Mouse (Mus musculus): ENCODE measurements around the gene Tmem240. TPM values are rescaled to one million over a fixed set of nuclear protein-coding genes. Genes with fewer than 3 reads are reported as not detected.
"Not testable (repeated sequence)": the region's sequence is repeated elsewhere in the genome, so short reads cannot be mapped to it uniquely, and the experiment has no call there.

Tmem240 gene
- total RNA-seq (2015; ENCODE audit: low replicate concordance) (not detected in 2 replicates), total RNA-seq (2017; ENCODE audit: low replicate concordance) (not detected in 2 replicates)

GRCm38 (mm10) chr4:155734350-155734941 lies at the start of gene Tmem240:
Gene Tmem240, plus strand, starts transcription at chr4:155734800.
- peak; percentile 89 for ATAC-seq (replicated peaks; ENCODE audit: low FRiP score, poor library complexity, severe bottlenecking)

- not testable (repeated sequence) for ATAC-seq (replicated peaks; ENCODE audit: low FRiP score, poor library complexity, severe bottlenecking)
Measured at GRCm38 (mm10) chr4:155687764-155688163, 46.8 kb upstream of the Tmem240 start.

- ATAC-seq (replicated peaks; ENCODE audit: low FRiP score, poor library complexity, severe bottlenecking): no peak
Measured at GRCm38 (mm10) chr4:155690571-155691375, 43.8 kb upstream of the Tmem240 start.

GRCm38 (mm10) chr4:155692421-155692820 lies 42.2 kb upstream of the Tmem240 start:
- no peak for ATAC-seq (replicated peaks; ENCODE audit: low FRiP score, poor library complexity, severe bottlenecking)

GRCm38 (mm10) chr4:155694111-155694481 lies 40.5 kb upstream of the Tmem240 start, which contains the start of gene Fndc10:
Gene Fndc10, plus strand, starts transcription at chr4:155694342.
- no peak for ATAC-seq (replicated peaks; ENCODE audit: low FRiP score, poor library complexity, severe bottlenecking)

- ATAC-seq (replicated peaks; ENCODE audit: low FRiP score, poor library complexity, severe bottlenecking): no peak
Measured at GRCm38 (mm10) chr4:155694482-155695401, 39.9 kb upstream of the Tmem240 start.

- no peak for ATAC-seq (replicated peaks; ENCODE audit: low FRiP score, poor library complexity, severe bottlenecking)
Measured at GRCm38 (mm10) chr4:155695531-155696062, 39.0 kb upstream of the Tmem240 start.

- no peak for ATAC-seq (replicated peaks; ENCODE audit: low FRiP score, poor library complexity, severe bottlenecking)
Measured at GRCm38 (mm10) chr4:155696261-155697255, 38.0 kb upstream of the Tmem240 start.

- ATAC-seq (replicated peaks; ENCODE audit: low FRiP score, poor library complexity, severe bottlenecking): no peak
Measured at GRCm38 (mm10) chr4:155700425-155700824, 34.2 kb upstream of the Tmem240 start.

- no peak for ATAC-seq (replicated peaks; ENCODE audit: low FRiP score, poor library complexity, severe bottlenecking)
Measured at GRCm38 (mm10) chr4:155703425-155703929, 31.1 kb upstream of the Tmem240 start.

GRCm38 (mm10) chr4:155704721-155705591 lies 29.6 kb upstream of the Tmem240 start, which contains the start of gene Ssu72:
Gene Ssu72, plus strand, starts transcription at chr4:155704800.
- peak; percentile 92 for ATAC-seq (replicated peaks; ENCODE audit: low FRiP score, poor library complexity, severe bottlenecking)

GRCm38 (mm10) chr4:155705592-155705929 lies 29.0 kb upstream of the Tmem240 start:
- peak; percentile 61 for ATAC-seq (replicated peaks; ENCODE audit: low FRiP score, poor library complexity, severe bottlenecking)

GRCm38 (mm10) chr4:155708582-155708981 lies 26.0 kb upstream of the Tmem240 start:
- no peak for ATAC-seq (replicated peaks; ENCODE audit: low FRiP score, poor library complexity, severe bottlenecking)

GRCm38 (mm10) chr4:155708988-155709387 lies 25.6 kb upstream of the Tmem240 start:
- ATAC-seq (replicated peaks; ENCODE audit: low FRiP score, poor library complexity, severe bottlenecking): no peak

- no peak for ATAC-seq (replicated peaks; ENCODE audit: low FRiP score, poor library complexity, severe bottlenecking)
Measured at GRCm38 (mm10) chr4:155710521-155711252, 23.9 kb upstream of the Tmem240 start.

GRCm38 (mm10) chr4:155721668-155722083 lies 12.9 kb upstream of the Tmem240 start:
- ATAC-seq (replicated peaks; ENCODE audit: low FRiP score, poor library complexity, severe bottlenecking): 0 out of 2 replicates have a peak, but pooled peaks have one; percentile 55

GRCm38 (mm10) chr4:155727993-155728392 lies 6.6 kb upstream of the Tmem240 start:
- ATAC-seq (replicated peaks; ENCODE audit: low FRiP score, poor library complexity, severe bottlenecking): no peak

Data from erythroid progenitor cell, adult 5-6 weeks (primary cell).